Mouse (Mus musculus): Measurements from ENCODE around the gene 9430097D07Rik.

- TF ChIP-seq CTCF (IDR thresholded peaks at IDR 0.05; ENCODE audit: low read depth) (no peak), EP300 (IDR thresholded peaks at IDR 0.05; ENCODE audit: low read depth) (no peak)
Measured at GRCm38 (mm10) chr2:32604631-32605030, 29.1 kb upstream of the 9430097D07Rik start.

Data from liver, embryonic 14.5 days (tissue).